Mouse (Mus musculus): Measurements from ENCODE around the gene Med26. TPM values are rescaled to one million over a fixed set of nuclear protein-coding genes. Genes with fewer than 3 reads are reported as not detected.

Gene Med26
- polyA plus RNA-seq, 1 experiment from 2014 or later, result 17.7 TPM

DNA sequence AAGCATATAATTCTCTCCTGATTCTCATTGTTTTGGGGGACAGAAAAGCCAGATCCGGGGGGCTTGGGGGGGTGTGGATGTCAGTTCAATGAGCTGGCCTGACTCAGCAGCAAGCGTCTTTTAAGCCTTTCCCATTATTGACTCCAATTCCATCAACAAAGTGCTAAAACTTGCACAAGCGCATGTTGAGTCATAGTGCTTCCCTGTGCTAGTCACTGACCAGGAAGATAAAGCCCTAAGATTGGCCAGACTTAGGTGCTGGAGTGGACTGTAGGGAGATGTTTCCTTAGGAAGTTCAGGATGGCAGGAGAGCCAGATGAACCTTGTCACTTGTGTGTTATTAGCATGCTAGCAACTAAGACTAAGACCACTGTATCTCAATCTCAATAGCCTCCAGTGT is 13.2 kb downstream of the Med26 start:
- no peaks in the 10 kb centered on the region for H3K27me3 ChIP-seq
- no peaks in the 10 kb centered on the region for H3K4me1 ChIP-seq
- H3K36me3 ChIP-seq, result no peaks in the 10 kb centered on the region
- no peak overlapping the region for H3K4me3 ChIP-seq
- no peak overlapping the region for H3K4me2 ChIP-seq (replicated peaks)
- ATAC-seq (ENCODE audit: low FRiP score), result no peak
- WGBS, result 95% methylated on average over 3 of the region's 3 CpGs
- no peaks in the 10 kb centered on the region for H3K9me3 ChIP-seq (replicated peaks)
- no peak overlapping the region for H3K27ac ChIP-seq
- no peak overlapping the region for H3K9ac ChIP-seq

DNA sequence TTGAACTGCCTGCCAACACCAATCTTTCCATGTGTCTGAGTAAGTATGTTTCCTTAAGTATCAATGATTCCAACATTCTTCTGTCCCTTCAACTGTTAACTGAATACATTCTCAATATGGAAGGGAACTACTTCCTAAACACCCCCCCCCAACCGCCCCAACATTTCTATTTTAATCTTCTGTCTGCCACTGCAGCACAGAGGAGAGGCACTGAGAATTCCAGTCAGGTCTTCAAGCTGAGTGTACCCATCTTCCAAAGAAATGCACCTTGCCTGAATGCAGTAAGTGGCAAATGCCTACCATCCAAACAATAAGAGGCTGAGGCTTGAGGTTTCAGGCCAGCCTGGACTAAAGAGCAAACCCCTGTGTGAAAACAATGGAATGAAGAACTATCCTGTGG is 16.0 kb downstream of the Med26 start:
- H3K27me3 ChIP-seq, result no peaks in the 10 kb centered on the region
- H3K36me3 ChIP-seq, result no peaks in the 10 kb centered on the region
- WGBS, result 92% methylated on average over 1 of the region's 1 CpGs
- H3K4me3 ChIP-seq, result no peak overlapping the region
- H3K9ac ChIP-seq, result no peak overlapping the region
- no peaks in the 10 kb centered on the region for H3K4me1 ChIP-seq
- no peaks in the 10 kb centered on the region for H3K9me3 ChIP-seq (replicated peaks)
- no peak for ATAC-seq (ENCODE audit: low FRiP score)
- no peak overlapping the region for H3K4me2 ChIP-seq (replicated peaks)
- no peak overlapping the region for H3K27ac ChIP-seq

DNA sequence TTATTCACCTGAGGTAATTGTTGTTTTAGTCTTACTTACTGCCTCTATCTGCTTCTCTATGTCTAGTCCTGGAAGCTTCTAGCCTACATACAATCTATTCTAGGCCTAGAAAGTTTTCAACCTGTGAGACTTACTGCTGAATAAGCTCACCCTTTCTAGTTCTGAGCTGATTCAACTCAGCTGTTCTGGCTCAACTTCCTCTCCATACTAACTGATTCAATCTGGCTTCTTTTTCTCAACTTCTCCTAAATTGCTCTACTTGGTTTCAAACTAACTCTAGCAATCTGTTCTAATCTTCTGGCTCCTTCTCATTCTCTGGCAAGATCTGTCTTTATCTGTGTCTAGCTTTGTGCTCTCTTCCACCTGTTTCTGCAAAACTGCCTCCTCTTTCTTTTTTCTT is 26.2 kb downstream of the Med26 start:
- Histone ChIP-seq H3K36me3 (0 out of 2 replicates have a peak, but pooled peaks cover 4% of the 10 kb centered on the region), H3K27ac (no peak overlapping the region)
- no peak for ATAC-seq (ENCODE audit: low FRiP score)

DNA sequence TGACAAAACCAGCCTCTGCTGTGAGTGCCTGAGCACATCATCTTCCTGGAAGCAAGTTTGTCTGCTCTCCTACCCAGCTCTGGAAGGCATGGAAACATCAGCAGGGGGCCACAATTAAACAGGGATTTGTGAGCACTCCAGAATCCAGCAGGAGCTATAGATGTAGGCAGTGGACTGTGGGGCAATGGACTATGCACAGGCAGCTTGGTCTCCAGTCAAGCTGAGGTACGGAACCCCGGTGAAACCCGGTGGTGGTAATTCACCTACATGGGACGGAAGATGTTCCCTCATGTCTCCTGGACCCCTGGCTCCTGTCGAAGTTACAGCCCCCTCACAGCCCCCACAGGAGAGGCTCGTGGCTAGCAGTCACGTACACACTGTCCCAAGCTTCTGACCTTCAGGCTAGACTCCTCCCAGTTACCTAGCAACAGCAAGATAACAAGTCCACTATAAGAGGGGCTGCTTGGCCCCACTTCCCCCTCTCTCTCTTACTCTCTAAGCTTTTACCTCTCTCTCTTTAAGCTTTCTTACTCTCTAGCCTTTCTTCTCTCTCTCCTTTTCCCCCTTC is 30.6 kb downstream of the Med26 start:
- WGBS, result 83% methylated on average over 7 of the region's 7 CpGs
- Histone ChIP-seq H3K27me3 (no peaks in the 10 kb centered on the region), H3K27ac (no peak overlapping the region), H3K4me2 (replicated peaks) (no peak overlapping the region), H3K9ac (no peak overlapping the region), H3K9me3 (replicated peaks) (no peaks in the 10 kb centered on the region), H3K36me3 (0 out of 2 replicates have a peak, but pooled peaks cover 4% of the 10 kb centered on the region), H3K4me1 (peaks cover 5% of the 10 kb centered on the region; the same call in 1 of the 2 replicates), H3K4me3 (no peak overlapping the region)
- ATAC-seq (ENCODE audit: low FRiP score), result no peak

More for the DNA sequence above, 26.2 kb downstream of the Med26 start:
- no peaks in the 10 kb centered on the region for H3K9me3 ChIP-seq (replicated peaks)
- H3K4me2 ChIP-seq (replicated peaks), result no peak overlapping the region
- no peak overlapping the region for H3K4me3 ChIP-seq
- H3K27me3 ChIP-seq, result no peaks in the 10 kb centered on the region
- no peak overlapping the region for H3K9ac ChIP-seq
- peaks cover 5% of the 10 kb centered on the region; the same call in 1 of the 2 replicates for H3K4me1 ChIP-seq

DNA sequence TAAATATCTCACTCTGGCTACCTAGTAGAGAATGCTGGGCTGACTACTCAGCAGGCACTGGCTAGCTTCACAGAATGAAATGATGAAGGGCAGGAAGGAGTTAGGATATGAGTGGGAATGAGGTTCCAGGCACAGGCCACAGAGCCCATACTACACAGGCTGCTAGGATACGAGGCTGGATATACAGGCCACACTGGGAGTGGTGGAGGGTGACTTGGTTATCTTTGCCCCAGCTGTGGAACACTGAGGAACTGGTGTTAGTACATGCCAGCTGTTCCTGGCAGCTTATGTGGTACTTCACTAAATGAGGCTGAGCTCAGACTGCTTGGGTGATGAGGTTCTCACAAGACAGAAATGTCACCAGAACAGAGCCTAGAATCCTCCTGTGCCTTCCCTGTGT is 34.9 kb downstream of the Med26 start:
- H3K4me2 ChIP-seq (replicated peaks), result no peak overlapping the region
- H3K4me3 ChIP-seq, result no peak overlapping the region
- 100% methylated on average over 1 of the region's 1 CpGs for WGBS
- no peak overlapping the region for H3K27ac ChIP-seq
- ATAC-seq (ENCODE audit: low FRiP score), result no peak
- no peaks in the 10 kb centered on the region for H3K9me3 ChIP-seq (replicated peaks)
- no peak overlapping the region for H3K9ac ChIP-seq
- H3K36me3 ChIP-seq, result no peaks in the 10 kb centered on the region
- no peaks in the 10 kb centered on the region for H3K27me3 ChIP-seq
- peaks cover 2% of the 10 kb centered on the region; the same call in 1 of the 2 replicates for H3K4me1 ChIP-seq

DNA sequence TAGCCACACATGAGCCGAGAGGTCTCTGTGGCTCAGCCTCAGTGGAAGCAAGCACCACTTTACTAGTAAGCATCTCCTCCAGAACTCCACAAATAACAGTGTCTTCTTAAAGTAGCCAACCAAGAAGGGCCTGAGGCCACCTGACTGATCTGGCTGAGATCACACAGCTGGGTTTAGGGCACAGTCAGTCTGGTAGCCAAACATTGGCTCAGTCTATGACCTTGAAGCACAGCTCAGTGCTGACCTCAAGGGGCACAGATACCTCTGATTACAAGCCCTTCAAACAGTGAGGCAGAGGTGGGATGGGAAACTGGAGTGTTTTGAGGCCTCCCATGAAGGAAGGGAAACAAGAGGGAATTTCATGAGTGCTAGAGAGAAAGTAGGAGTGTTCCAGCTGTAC is 35.4 kb downstream of the Med26 start:
- H3K27ac ChIP-seq, result no peak overlapping the region
- no peaks in the 10 kb centered on the region for H3K27me3 ChIP-seq
- H3K36me3 ChIP-seq, result no peaks in the 10 kb centered on the region
- no peaks in the 10 kb centered on the region for H3K9me3 ChIP-seq (replicated peaks)
- no peaks in the 10 kb centered on the region for H3K4me1 ChIP-seq
- no peak overlapping the region for H3K9ac ChIP-seq
- no peak for ATAC-seq (ENCODE audit: low FRiP score)
- WGBS, result 93% methylated on average over 1 of the region's 1 CpGs
- H3K4me2 ChIP-seq (replicated peaks), result no peak overlapping the region
- H3K4me3 ChIP-seq, result no peak overlapping the region

DNA sequence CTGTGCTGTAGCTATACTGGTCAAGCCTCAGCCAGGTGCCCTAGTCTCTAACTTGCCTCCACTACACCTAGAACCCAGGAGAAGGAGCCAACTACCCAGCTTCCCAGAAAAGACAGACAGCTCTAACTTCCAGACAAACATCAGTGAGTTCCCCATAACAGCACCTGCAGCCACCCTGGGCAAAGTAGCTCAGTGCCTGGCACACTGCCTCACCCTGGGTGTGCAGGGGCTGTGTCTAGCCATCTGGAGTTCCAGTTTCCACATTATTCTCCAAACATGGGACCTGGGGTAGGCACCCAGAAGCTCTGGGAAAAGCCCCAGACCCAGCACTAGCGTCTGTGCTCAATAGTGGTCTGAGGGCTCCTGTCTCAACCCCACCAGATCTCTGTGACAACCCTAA is 40.6 kb downstream of the Med26 start:
- ATAC-seq (ENCODE audit: low FRiP score), result no peak
- peaks cover 5% of the 10 kb centered on the region; the same call in 1 of the 2 replicates for H3K36me3 ChIP-seq
- 89% methylated on average over 1 of the region's 1 CpGs for WGBS
- no peak overlapping the region for H3K9ac ChIP-seq
- H3K4me3 ChIP-seq, result no peak overlapping the region
- no peak overlapping the region for H3K4me2 ChIP-seq (replicated peaks)
- H3K27me3 ChIP-seq, result no peaks in the 10 kb centered on the region
- no peaks in the 10 kb centered on the region for H3K9me3 ChIP-seq (replicated peaks)
- H3K4me1 ChIP-seq, result 0 out of 2 replicates have a peak, but pooled peaks cover 3% of the 10 kb centered on the region
- H3K27ac ChIP-seq, result no peak overlapping the region

DNA sequence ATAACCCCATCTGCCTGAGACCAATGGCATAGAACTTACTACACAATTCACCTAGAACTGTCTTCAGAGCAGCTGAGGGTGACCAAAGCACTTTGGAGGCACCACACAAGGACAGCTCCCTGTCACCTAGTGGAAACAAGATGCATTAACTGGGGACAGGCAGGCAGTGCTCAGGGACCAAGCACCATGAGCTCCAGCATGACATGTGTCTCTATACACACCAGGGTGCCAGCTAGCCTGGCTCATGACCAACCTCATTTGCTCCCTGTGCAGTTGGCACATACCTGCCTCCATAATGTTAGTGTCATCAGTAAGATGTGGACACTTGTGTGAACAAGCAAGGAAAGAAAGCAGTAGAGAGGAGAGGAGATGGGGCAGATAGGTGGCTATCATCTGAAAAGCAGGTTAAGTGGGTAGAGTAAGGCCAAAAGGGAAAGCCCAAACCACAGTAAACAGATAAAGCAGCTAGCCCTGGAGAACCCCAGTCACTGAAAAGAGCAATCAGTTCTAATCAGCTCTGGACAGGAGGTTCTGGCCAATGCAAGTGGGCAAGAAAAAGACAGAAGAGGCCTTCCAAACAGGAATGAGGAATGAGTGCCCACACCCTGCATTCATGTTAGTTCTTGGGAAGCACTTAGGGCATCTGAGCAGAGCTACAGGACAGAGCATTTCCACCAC is 43.3 kb downstream of the Med26 start:
- no peak for ATAC-seq (ENCODE audit: low FRiP score)
- Histone ChIP-seq H3K27me3 (no peaks in the 10 kb centered on the region), H3K4me2 (replicated peaks) (no peak overlapping the region)

DNA sequence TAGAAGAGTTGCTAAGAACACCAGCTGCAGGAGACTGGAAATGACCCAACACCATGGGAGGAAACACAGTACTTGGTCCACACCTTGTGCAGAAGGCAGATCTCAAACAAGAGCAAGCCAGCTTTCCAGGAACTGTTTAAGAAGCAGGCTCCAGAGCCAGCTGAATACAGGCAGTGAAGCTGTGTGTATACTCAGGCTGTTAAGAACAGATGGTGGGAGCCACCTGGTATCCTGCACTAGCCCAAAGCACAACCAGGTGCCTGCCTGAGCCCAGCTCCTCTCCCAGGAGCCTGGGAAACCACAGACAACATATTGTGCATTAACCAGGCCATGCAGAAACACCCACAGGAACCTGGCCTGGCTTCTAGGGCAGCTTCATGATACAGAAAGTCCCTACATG is 43.9 kb downstream of the Med26 start:
- H3K4me1 ChIP-seq, result 0 out of 2 replicates have a peak, but pooled peaks cover 3% of the 10 kb centered on the region
- H3K4me2 ChIP-seq (replicated peaks), result no peak overlapping the region
- ATAC-seq (ENCODE audit: low FRiP score), result no peak
- no peak overlapping the region for H3K9ac ChIP-seq
- no peak overlapping the region for H3K4me3 ChIP-seq
- no peaks in the 10 kb centered on the region for H3K27me3 ChIP-seq
- peaks cover 5% of the 10 kb centered on the region; the same call in 1 of the 2 replicates for H3K36me3 ChIP-seq
- H3K9me3 ChIP-seq (replicated peaks), result no peaks in the 10 kb centered on the region
- no peak overlapping the region for H3K27ac ChIP-seq

More for the DNA sequence above, 43.3 kb downstream of the Med26 start:
- Histone ChIP-seq H3K9me3 (replicated peaks) (no peaks in the 10 kb centered on the region), H3K4me3 (no peak overlapping the region), H3K36me3 (peaks cover 5% of the 10 kb centered on the region; the same call in 1 of the 2 replicates), H3K9ac (no peak overlapping the region), H3K27ac (no peak overlapping the region), H3K4me1 (0 out of 2 replicates have a peak, but pooled peaks cover 3% of the 10 kb centered on the region)

DNA sequence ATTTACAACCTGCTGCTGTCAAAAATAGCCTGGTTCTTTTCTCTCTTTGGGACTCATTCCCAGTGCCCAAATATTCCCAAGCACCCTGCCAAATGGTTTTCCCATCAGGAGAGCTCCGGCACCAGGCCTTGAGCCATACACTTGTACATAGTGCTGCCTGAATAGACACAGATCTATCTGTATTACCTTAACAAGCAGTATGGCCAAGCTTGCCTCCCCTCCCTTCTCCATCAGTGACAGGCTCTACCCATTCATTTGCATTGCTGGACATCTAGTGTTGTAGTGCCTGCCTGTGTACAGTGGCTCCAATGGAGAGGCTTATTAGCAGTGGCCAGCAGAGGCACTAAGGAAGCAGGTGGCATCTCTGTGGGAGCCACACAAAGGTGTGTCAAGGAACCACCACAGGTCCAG is 47.5 kb downstream of the Med26 start:
- 97% methylated on average over 1 of the region's 1 CpGs for WGBS
- 0 out of 2 replicates have a peak, but pooled peaks cover 3% of the 10 kb centered on the region for H3K4me1 ChIP-seq
- no peak overlapping the region for H3K4me2 ChIP-seq (replicated peaks)
- no peak overlapping the region for H3K27ac ChIP-seq
- H3K36me3 ChIP-seq, result peaks cover 25% of the 10 kb centered on the region
- no peaks in the 10 kb centered on the region for H3K9me3 ChIP-seq (replicated peaks)
- no peaks in the 10 kb centered on the region for H3K27me3 ChIP-seq
- no peak for ATAC-seq (ENCODE audit: low FRiP score)
- no peak overlapping the region for H3K4me3 ChIP-seq
- H3K9ac ChIP-seq, result no peak overlapping the region

DNA sequence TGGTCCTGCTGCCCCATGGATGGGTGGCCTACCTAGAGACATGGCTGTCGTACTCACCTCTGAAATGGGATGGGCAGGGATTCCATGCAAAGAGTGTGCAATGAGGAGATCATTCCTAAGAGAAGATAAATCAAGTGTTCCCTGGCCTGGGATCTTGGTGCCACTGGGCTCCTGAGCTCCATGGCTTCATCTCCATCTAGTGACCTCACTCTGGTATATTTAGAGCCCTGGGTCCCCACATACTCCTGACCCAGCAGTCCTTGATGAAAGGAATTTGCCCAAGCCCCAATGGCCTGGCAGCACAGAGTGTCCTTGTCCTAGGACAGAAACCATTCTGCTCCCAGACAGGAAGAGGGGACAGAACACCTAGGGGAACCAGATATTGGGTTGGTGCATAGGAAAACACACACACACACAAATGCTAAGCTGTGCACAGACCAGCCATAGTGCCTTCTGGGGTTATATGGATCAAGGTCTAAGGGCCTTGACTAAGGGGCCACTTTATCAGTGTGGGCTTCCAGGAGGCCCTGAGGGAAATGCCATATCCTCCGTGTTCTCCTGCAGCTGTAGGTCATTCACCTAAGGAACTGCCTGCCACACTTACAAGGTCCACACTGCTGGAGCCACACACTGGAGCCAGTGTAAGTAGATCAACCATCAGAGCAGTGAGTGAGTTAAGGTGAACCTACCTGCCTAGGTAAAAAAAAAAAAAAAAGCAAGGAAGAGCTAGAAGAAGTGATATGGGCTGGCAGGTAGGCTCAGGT is 48.4 kb downstream of the Med26 start:
- Histone ChIP-seq H3K4me3 (no peak overlapping the region), H3K9ac (no peak overlapping the region), H3K4me2 (replicated peaks) (no peak overlapping the region), H3K4me1 (peaks cover 3% of the 10 kb centered on the region; the same call in 1 of the 2 replicates), H3K9me3 (replicated peaks) (no peaks in the 10 kb centered on the region), H3K27me3 (no peaks in the 10 kb centered on the region), H3K27ac (no peak overlapping the region), H3K36me3 (peaks cover 33% of the 10 kb centered on the region)
- 100% methylated on average over 2 of the region's 2 CpGs for WGBS
- no peak for ATAC-seq (ENCODE audit: low FRiP score)

DNA sequence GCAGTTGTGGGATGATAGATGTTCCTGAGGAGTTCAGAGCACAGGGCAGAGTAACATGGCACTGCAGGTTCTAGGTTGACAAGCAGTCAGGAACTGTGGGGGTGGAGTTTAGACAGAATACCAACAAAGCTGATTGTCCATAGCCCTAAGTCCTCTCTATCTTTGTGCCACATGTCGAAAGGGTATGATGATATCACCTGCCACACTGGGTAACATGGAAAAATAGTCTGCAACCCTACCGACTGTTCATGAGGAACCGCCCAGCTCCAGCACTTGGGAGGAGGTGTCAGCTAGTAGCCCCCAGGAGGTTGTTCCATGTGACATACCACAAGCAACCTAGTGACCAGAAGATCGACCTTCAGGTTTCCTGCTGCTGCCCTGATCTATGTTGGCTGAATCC is 49.5 kb downstream of the Med26 start:
- Histone ChIP-seq H3K4me3 (no peak overlapping the region), H3K9me3 (replicated peaks) (no peaks in the 10 kb centered on the region), H3K9ac (no peak overlapping the region), H3K4me1 (peaks cover 8% of the 10 kb centered on the region), H3K4me2 (replicated peaks) (no peak overlapping the region), H3K27ac (no peak overlapping the region), H3K36me3 (peaks cover 35% of the 10 kb centered on the region), H3K27me3 (no peaks in the 10 kb centered on the region)
- ATAC-seq (ENCODE audit: low FRiP score), result no peak
- WGBS, result 95% methylated on average over 4 of the region's 4 CpGs
